Mouse (Mus musculus): ENCODE measurements around the gene Frmpd2.
"Not testable (repeated sequence)": the region's sequence is repeated elsewhere in the genome, so short reads cannot be mapped to it uniquely, and the experiment has no call there.

Frmpd2 gene

GRCm38 (mm10) chr14:33471331-33471730, at the start of gene Frmpd2:
Gene Frmpd2 (plus strand): TSS chr14:33471696.
- no peak for DNase-seq (ENCODE audit: low read depth, low spot score)

GRCm38 (mm10) chr14:33423003-33423402, 48.5 kb upstream of the Frmpd2 start:
- DNase-seq (ENCODE audit: low read depth, low spot score), result no peak

GRCm38 (mm10) chr14:33424124-33424523, 47.4 kb upstream of the Frmpd2 start:
- DNase-seq (ENCODE audit: low read depth, low spot score), result no peak

GRCm38 (mm10) chr14:33432485-33432884, 39.0 kb upstream of the Frmpd2 start:
- DNase-seq (ENCODE audit: low read depth, low spot score), result not testable (repeated sequence)

- DNase-seq (ENCODE audit: low read depth, low spot score), result no peak
Measured at GRCm38 (mm10) chr14:33443780-33444179, 27.7 kb upstream of the Frmpd2 start.

GRCm38 (mm10) chr14:33445962-33446361, 25.5 kb upstream of the Frmpd2 start:
- no peak for DNase-seq (ENCODE audit: low read depth, low spot score)

- DNase-seq (ENCODE audit: low read depth, low spot score), result peak; percentile 29
Measured at GRCm38 (mm10) chr14:33446561-33447023, 24.9 kb upstream of the Frmpd2 start.

- DNase-seq (ENCODE audit: low read depth, low spot score), result peak; percentile 85
Measured at GRCm38 (mm10) chr14:33447027-33447569, 24.4 kb upstream of the Frmpd2 start, which contains the start of gene Mapk8. Gene Mapk8 (minus strand): TSS chr14:33447158.

- no peak for DNase-seq (ENCODE audit: low read depth, low spot score)
Measured at GRCm38 (mm10) chr14:33448276-33448675, 23.2 kb upstream of the Frmpd2 start.

GRCm38 (mm10) chr14:33449296-33449840, 22.1 kb upstream of the Frmpd2 start:
- DNase-seq (ENCODE audit: low read depth, low spot score), result no peak

- no peak for DNase-seq (ENCODE audit: low read depth, low spot score)
Measured at GRCm38 (mm10) chr14:33450331-33450730, 21.2 kb upstream of the Frmpd2 start.

- DNase-seq (ENCODE audit: low read depth, low spot score), result no peak
Measured at GRCm38 (mm10) chr14:33463658-33464057, 7.8 kb upstream of the Frmpd2 start.

GRCm38 (mm10) chr14:33467766-33468165, 3.7 kb upstream of the Frmpd2 start:
- DNase-seq (ENCODE audit: low read depth, low spot score), result peak; percentile 9

- no peak for DNase-seq (ENCODE audit: low read depth, low spot score)
Measured at GRCm38 (mm10) chr14:33474461-33474860, 3.0 kb downstream of the Frmpd2 start.

GRCm38 (mm10) chr14:33476094-33476760, 4.7 kb downstream of the Frmpd2 start:
- DNase-seq (ENCODE audit: low read depth, low spot score), result no peak

GRCm38 (mm10) chr14:33481991-33482390, 10.5 kb downstream of the Frmpd2 start:
- DNase-seq (ENCODE audit: low read depth, low spot score), result no peak

- no peak for DNase-seq (ENCODE audit: low read depth, low spot score)
Measured at GRCm38 (mm10) chr14:33487805-33488550, 16.5 kb downstream of the Frmpd2 start.

- no peak for DNase-seq (ENCODE audit: low read depth, low spot score)
Measured at GRCm38 (mm10) chr14:33495226-33495625, 23.7 kb downstream of the Frmpd2 start.

- no peak for DNase-seq (ENCODE audit: low read depth, low spot score)
Measured at GRCm38 (mm10) chr14:33497418-33497817, 25.9 kb downstream of the Frmpd2 start.

GRCm38 (mm10) chr14:33498849-33499248, 27.4 kb downstream of the Frmpd2 start:
- peak; percentile 77 for DNase-seq (ENCODE audit: low read depth, low spot score)

GRCm38 (mm10) chr14:33500631-33501030, 29.1 kb downstream of the Frmpd2 start:
- peak; percentile 20 for DNase-seq (ENCODE audit: low read depth, low spot score)

- DNase-seq (ENCODE audit: low read depth, low spot score), result no peak
Measured at GRCm38 (mm10) chr14:33503311-33503710, 31.8 kb downstream of the Frmpd2 start.

Measured in 3T3-L1 (cell line).